Mouse (Mus musculus) forebrain, embryonic 15.5 days (tissue): ENCODE measurements at regions not wholly inside any gene's neighbourhood (a gene's known extent, or its start where the extent isn't known, plus 50 kb on each side); places are given as distances from the start of the nearest gene placed in this dataset.
A peak's percentile ranks its signal among the peaks of the same experiment; 100 is the strongest.

Experiments used
- ATAC-seq: fragments of 200-750 bp; cut with Nextera tagmentation; replicated peaks from 2 replicates; pipeline ENCODE4 v1.8.0; 2017; ENCODE audit warnings: mild to moderate bottlenecking, moderate TSS enrichment, moderate library complexity
- H3K27ac ChIP-seq: fragments of 300-500 bp; sonication (generic); replicated peaks from 2 replicates; pipeline ENCODE4 v1.5.1; 2015; ENCODE audit warnings: mild to moderate bottlenecking, inconsistent platforms
- H3K27me3 ChIP-seq: fragments of 300-500 bp; sonication (generic); 2 replicates; pipeline ENCODE4 v1.6.1; 2015; ENCODE audit warnings: inconsistent platforms
- H3K36me3 ChIP-seq: fragments of 300-500 bp; sonication (generic); 2 replicates; pipeline ENCODE4 v1.6.1; 2015; ENCODE audit warnings: mild to moderate bottlenecking, inconsistent platforms
- H3K4me1 ChIP-seq: fragments of 300-500 bp; sonication (generic); 2 replicates; pipeline ENCODE4 v1.6.1; 2015; ENCODE audit warnings: inconsistent platforms
- H3K4me2 ChIP-seq: fragments of 300-500 bp; sonication (generic); replicated peaks from 2 replicates; pipeline ENCODE4 v1.6.1; 2015; ENCODE audit warnings: mild to moderate bottlenecking, inconsistent platforms
- H3K4me3 ChIP-seq: fragments of 300-500 bp; sonication (generic); 2 replicates; pipeline ENCODE4 v1.5.1; 2015; ENCODE audit warnings: mild to moderate bottlenecking, inconsistent platforms
- H3K9ac ChIP-seq: fragments of 300-500 bp; sonication (generic); replicated peaks from 2 replicates; pipeline ENCODE4 v1.6.1; 2015; ENCODE audit warnings: mild to moderate bottlenecking, inconsistent platforms
- H3K9me3 ChIP-seq: fragments of 300-500 bp; sonication (generic); 2 replicates; pipeline ENCODE4 v1.6.1; 2016; ENCODE audit warnings: inconsistent platforms
- WGBS: fragments of 180-500 bp; shearing (Covaris S2); methylation state at CpG from one replicate; pipeline ENCODE4 v1.1.7; 2015; ENCODE audit warnings: mixed read lengths; 5-methylcytosine and 5-hydroxymethylcytosine counted together

DNA sequence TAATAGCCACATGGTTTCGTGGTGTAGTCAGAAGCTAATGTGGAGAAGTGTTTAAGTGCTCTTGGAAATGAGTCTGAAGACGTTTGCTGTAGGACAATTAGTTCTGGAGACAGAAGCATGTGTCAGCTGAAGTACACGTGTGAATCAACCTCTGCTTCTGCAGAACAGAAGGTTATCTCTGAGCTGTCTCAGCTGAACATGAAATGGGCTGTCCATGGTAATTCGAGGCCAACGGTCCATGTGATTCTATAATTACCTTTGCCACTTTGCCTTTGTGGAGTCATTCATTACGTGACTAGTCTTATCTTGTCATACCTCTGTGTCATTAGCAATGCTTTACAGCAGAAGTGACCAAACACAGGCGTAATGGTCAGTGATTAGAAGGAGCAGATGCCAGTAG lies 295.6 kb upstream of the Veph1 start:
- no peak overlapping the region for H3K27ac ChIP-seq
- H3K27me3 ChIP-seq: no peaks in the 10 kb centered on the region
- no peak for ATAC-seq
- H3K36me3 ChIP-seq: no peaks in the 10 kb centered on the region
- 52% methylated on average over 7 of the region's 7 CpGs for WGBS
- H3K4me1 ChIP-seq: no peaks in the 10 kb centered on the region
- no peak overlapping the region for H3K9ac ChIP-seq
- no peak overlapping the region for H3K4me3 ChIP-seq
- no peaks in the 10 kb centered on the region for H3K9me3 ChIP-seq
- H3K4me2 ChIP-seq: no peak overlapping the region

DNA sequence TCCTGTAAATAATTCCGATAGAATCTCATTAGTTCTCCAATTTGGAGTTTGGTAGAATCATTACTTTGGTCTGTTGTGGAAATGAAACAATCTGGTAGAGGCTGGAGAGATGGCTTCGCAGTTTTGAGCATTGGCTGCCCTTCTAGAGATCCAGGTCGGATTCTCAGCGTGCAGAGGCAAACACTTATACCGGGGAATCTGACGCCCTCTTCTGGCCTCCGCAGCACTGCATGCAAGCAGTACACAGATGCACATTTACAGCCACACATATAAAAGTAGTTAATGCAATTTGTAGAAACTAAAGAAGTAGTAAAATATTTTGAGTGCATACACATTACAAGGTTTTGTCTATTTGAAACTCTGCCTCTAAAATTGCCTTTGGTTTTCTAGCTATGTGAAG lies 294.1 kb upstream of the Veph1 start:
- H3K4me1 ChIP-seq: no peaks in the 10 kb centered on the region
- H3K9me3 ChIP-seq: no peaks in the 10 kb centered on the region
- no peak overlapping the region for H3K27ac ChIP-seq
- H3K4me2 ChIP-seq: no peak overlapping the region
- no peak for ATAC-seq
- H3K4me3 ChIP-seq: no peak overlapping the region
- no peaks in the 10 kb centered on the region for H3K36me3 ChIP-seq
- WGBS: 58% methylated on average over 7 of the region's 7 CpGs
- no peak overlapping the region for H3K9ac ChIP-seq
- no peaks in the 10 kb centered on the region for H3K27me3 ChIP-seq

DNA sequence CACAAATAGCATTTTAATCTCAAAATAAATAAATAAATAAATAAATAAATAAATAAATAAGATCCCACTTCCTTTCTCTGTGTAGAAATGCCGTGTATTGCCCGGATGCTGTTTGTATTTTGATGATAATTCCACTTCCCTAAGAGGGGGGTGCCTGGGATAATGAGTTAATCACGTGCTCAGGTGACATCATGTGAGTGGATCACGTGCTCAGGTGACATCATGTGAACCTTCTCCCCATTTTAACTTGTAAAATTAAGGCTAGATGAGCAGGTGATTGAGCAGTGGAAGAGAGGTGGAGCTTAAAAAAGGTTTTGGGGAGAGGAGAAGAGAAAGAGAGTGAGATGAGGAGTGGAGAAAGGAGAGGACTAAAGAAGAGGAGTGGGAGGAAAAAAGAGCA lies 292.8 kb upstream of the Veph1 start:
- H3K4me1 ChIP-seq: no peaks in the 10 kb centered on the region
- H3K4me3 ChIP-seq: no peak overlapping the region
- no peaks in the 10 kb centered on the region for H3K27me3 ChIP-seq
- no peak overlapping the region for H3K4me2 ChIP-seq
- H3K27ac ChIP-seq: no peak overlapping the region
- H3K9me3 ChIP-seq: no peaks in the 10 kb centered on the region
- no peak for ATAC-seq
- WGBS: 89% methylated on average over 4 of the region's 4 CpGs
- H3K9ac ChIP-seq: no peak overlapping the region
- H3K36me3 ChIP-seq: no peaks in the 10 kb centered on the region

DNA sequence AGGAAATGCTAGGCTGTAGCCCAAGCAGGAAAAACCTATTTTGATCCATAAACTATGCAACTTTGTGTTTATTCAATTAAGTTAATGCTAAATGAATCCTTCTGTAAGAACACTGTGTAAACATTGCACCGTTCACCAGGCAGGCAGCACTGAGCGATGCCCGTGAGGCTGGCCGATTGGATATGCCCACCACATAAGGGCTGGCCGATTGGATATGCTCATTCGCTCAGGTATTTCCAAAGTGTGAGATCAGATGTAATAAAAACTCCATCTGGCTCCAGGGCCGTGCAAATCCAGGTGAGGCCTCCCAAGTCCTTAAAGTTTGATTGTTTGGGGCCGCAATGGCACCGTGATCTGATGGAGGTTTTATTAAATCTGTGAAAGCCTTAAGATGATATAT lies 288.2 kb upstream of the Veph1 start:
- no peak overlapping the region for H3K9ac ChIP-seq
- WGBS: 93% methylated on average over 9 of the region's 9 CpGs

DNA sequence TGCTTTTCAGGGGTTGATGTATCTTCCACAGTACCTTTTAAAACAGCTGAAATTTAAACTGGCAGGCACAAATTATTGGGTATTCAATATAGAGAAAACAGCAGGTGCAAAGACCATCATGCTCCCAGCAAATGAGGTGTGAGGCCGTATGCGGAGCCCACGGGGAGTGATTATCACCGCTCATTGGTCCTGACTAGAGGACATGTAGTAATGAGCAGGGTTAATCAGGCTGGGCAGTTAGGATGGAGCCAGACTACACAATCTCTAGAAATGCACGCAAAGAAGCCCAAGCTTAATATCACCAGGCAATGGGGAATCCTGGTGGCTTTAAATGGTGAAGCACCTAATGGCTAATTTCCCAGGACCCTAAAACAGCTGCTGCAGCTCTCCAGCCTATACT lies 287.5 kb upstream of the Veph1 start:
- Histone ChIP-seq H3K36me3 (no peaks in the 10 kb centered on the region), H3K27ac (no peak overlapping the region), H3K4me2 (no peak overlapping the region), H3K4me3 (no peak overlapping the region), H3K9ac (no peak overlapping the region), H3K4me1 (no peaks in the 10 kb centered on the region), H3K27me3 (no peaks in the 10 kb centered on the region), H3K9me3 (no peaks in the 10 kb centered on the region)
- no peak for ATAC-seq
- WGBS: 64% methylated on average over 5 of the region's 5 CpGs

More for the DNA sequence above, 288.2 kb upstream of the Veph1 start:
- Histone ChIP-seq H3K4me2 (no peak overlapping the region), H3K27me3 (no peaks in the 10 kb centered on the region), H3K27ac (no peak overlapping the region), H3K9me3 (no peaks in the 10 kb centered on the region), H3K4me3 (no peak overlapping the region), H3K36me3 (no peaks in the 10 kb centered on the region), H3K4me1 (no peaks in the 10 kb centered on the region)
- no peak for ATAC-seq

DNA sequence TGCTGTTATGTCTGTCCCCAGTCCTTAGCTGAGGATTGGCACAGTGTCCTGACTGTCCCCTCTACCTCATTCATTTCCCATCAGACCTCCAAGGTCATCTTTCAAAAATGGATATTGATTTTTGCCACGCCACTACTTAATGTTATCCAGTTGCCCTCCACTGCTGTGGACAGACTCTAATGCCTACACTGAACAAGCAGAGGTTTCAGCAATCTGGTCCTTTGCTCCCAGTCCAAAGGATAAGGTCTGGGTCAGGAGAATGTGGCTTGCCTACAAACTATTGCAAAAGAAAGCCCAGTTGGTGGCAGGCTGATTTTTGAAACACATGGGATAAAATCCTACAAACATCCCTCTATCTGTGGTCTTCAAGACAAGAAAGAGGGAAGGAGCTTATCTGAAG lies 280.0 kb upstream of the Veph1 start:
- Histone ChIP-seq H3K36me3 (no peaks in the 10 kb centered on the region), H3K9ac (no peak overlapping the region), H3K27ac (no peak overlapping the region), H3K4me2 (no peak overlapping the region), H3K4me3 (no peak overlapping the region), H3K9me3 (no peaks in the 10 kb centered on the region), H3K27me3 (no peaks in the 10 kb centered on the region), H3K4me1 (no peaks in the 10 kb centered on the region)
- WGBS: 90% methylated on average over 1 of the region's 1 CpGs
- ATAC-seq: no peak

DNA sequence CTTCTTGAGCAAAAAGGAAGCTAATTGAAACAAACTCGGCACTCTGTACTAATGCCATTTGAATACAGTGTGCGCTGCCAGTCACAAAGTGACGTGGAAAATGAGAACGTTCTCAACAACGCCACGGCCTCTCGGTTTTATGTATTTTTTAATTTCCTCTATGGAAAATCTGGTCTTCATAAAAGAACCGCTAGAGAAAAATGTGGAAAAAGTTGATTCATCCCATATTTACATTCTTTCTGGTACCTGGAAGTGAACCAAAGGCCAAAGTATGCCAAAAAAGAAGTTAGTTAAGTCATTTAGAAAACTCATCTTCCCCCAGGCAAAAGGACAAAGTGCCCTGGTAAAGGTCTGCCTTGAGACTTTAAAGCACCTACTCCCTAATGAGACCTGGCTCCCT lies 277.7 kb upstream of the Veph1 start:
- no peaks in the 10 kb centered on the region for H3K27me3 ChIP-seq
- H3K9ac ChIP-seq: no peak overlapping the region
- 74% methylated on average over 8 of the region's 8 CpGs for WGBS
- no peak overlapping the region for H3K27ac ChIP-seq
- no peak for ATAC-seq
- no peak overlapping the region for H3K4me3 ChIP-seq
- no peaks in the 10 kb centered on the region for H3K4me1 ChIP-seq
- no peaks in the 10 kb centered on the region for H3K36me3 ChIP-seq
- no peaks in the 10 kb centered on the region for H3K9me3 ChIP-seq
- H3K4me2 ChIP-seq: no peak overlapping the region

DNA sequence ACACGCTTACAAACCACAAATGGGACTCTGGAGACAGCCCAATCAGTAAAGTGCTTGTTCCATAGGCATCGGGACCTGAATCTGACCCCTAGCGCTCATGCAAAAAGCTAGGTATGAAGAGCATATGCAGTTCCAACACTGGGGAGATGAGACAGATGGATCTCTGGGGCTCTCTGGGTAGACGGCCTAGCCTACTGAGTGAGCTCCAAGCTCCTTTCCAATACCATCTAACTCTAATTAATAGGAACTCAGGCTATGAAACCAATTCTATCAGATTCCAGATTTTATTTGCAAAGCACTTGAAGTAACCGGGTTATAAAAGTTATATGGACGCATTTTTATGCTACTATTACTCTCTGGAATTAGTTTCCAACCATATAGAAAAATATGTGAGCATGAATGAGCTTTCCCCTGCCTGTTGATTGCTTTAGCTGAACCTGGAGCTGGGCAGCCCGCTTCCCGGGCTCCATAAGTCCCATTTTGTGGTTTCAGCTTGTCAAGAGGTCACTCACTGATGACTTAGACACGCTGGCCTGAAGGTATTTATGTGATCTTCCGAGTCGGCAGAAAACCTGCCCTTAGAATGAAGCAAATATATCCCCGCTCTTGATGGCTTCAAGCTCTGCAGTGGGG lies 276.4 kb upstream of the Veph1 start:
- Histone ChIP-seq H3K4me2 (no peak overlapping the region), H3K27me3 (no peaks in the 10 kb centered on the region), H3K27ac (no peak overlapping the region), H3K9ac (no peak overlapping the region), H3K4me1 (no peaks in the 10 kb centered on the region), H3K9me3 (no peaks in the 10 kb centered on the region), H3K4me3 (no peak overlapping the region), H3K36me3 (no peaks in the 10 kb centered on the region)
- 91% methylated on average over 12 of the region's 12 CpGs for WGBS
- ATAC-seq: no peak

DNA sequence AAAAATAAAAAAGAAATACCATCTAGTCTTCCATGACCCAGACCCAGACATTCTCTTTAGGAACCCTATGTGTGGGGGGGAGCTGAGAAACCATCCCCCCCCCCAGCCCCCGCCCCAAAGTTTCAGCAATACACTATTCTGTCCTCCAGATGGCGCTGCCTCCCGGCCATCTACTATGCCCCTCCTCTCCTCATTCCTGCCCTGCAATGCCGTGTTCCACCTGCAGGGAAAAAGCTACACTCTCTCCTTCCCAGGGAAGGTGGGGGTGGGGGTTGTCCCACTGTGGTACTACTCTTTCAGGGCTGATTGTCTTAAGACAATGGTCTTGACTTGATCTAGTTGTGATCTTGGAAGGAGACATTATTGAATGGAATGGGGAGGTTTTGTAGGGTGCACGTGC lies 273.7 kb upstream of the Veph1 start:
- no peak for ATAC-seq
- WGBS: 68% methylated on average over 5 of the region's 5 CpGs
- Histone ChIP-seq H3K9me3 (no peaks in the 10 kb centered on the region), H3K4me1 (no peaks in the 10 kb centered on the region), H3K27me3 (no peaks in the 10 kb centered on the region), H3K4me2 (no peak overlapping the region), H3K9ac (no peak overlapping the region), H3K36me3 (no peaks in the 10 kb centered on the region), H3K4me3 (no peak overlapping the region), H3K27ac (no peak overlapping the region)

DNA sequence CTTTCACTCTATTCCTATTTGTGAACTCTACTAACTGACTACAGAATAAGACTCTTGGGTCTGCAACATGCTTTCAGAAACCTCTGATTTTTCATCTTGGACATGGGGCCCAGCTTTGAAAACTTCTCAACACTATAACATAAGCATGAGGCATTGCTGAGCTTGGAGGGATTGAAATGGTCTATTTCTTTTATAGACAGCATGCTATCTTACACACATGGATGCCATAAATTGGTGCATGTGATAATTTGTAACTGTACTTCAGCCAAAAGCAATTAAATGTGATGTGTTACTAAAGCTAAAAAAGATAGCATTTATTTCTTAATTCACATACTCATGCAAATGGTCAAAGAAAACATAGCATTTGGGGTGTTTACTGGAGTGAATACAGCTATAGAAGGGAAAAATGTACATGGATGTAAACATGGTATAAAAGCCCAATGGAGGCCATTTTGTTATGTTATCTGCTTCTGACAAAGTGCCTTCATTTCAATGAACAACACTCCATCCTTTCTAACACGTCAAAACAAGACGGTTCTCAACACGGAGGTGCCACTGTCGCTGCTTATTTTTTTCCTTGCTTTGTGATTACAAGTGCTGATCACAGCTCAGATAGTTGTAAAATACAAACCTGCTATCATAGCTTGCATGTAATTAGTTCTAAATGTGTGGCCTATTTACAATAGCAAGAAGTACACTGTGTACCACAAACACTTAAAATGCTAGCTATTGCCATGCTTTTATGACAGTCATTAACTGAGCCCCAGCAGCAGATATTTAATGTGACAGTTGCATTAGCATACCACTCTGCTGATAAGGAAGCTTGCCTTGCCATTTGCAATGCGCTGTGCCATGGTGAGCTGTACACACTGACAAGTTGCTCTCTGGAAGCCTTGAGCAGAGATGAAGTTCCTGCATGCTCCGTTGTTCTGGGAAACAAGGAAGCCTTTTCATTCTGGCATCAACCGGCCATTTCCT lies 267.9 kb upstream of the Veph1 start:
- 67% methylated on average over 7 of the region's 7 CpGs for WGBS
- Histone ChIP-seq H3K27ac (peak overlapping the region; percentile 40), H3K4me2 (no peak overlapping the region), H3K9me3 (no peaks in the 10 kb centered on the region), H3K9ac (no peak overlapping the region), H3K4me1 (0 out of 2 replicates have a peak, but pooled peaks cover 3% of the 10 kb centered on the region), H3K36me3 (no peaks in the 10 kb centered on the region), H3K4me3 (no peak overlapping the region), H3K27me3 (no peaks in the 10 kb centered on the region)
- peak; percentile 85; the same call in 1 of the 2 replicates for ATAC-seq

DNA sequence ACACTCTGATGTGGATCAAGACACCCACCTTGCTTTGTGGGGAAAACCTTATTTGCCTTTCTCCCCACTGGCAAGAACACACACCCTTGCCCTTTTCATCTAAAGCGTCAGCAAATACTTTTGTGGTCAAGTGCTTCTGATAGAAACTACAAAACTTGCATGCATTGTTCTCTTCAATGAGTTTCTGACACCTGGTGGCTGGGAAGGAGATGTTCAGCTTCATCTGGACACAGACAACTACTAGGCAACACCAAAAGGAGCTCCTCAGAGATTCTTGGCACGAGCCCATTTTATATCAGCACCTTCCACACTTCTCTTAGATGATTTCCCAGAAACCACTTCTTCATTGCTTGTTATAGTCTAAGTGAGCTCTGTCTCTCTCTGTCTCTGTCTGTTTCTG lies 266.7 kb upstream of the Veph1 start:
- 84% methylated on average over 2 of the region's 2 CpGs for WGBS
- no peak for ATAC-seq
- no peak overlapping the region for H3K4me3 ChIP-seq
- H3K9me3 ChIP-seq: no peaks in the 10 kb centered on the region
- H3K27me3 ChIP-seq: no peaks in the 10 kb centered on the region
- H3K4me2 ChIP-seq: no peak overlapping the region
- H3K9ac ChIP-seq: no peak overlapping the region
- H3K27ac ChIP-seq: no peak overlapping the region
- H3K4me1 ChIP-seq: 0 out of 2 replicates have a peak, but pooled peaks cover 3% of the 10 kb centered on the region
- no peaks in the 10 kb centered on the region for H3K36me3 ChIP-seq

DNA sequence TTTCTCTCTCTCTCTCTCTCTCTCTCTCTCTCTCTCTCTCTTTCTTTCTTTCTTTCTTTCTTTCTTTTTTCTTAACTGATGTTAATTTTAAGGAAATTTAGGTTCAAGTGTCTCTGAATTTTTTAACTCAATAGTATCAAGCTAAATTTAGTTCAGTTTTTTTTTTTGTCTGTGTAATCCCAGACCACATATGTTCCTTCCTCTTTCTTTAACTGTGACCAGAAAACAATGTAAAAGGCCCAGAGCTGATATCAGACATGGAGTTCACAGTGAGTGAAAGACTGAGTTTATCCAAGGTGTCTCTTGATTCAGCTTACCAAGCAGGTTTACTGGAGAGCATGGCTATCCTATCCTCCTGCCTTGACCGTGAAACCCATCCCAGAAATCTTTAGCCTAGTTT lies 258.9 kb upstream of the Veph1 start:
- no peak for ATAC-seq
- no peaks in the 10 kb centered on the region for H3K9me3 ChIP-seq
- no peak overlapping the region for H3K9ac ChIP-seq
- H3K27me3 ChIP-seq: no peaks in the 10 kb centered on the region
- no peak overlapping the region for H3K4me3 ChIP-seq
- H3K4me1 ChIP-seq: no peaks in the 10 kb centered on the region
- H3K27ac ChIP-seq: no peak overlapping the region
- WGBS: 97% methylated on average over 1 of the region's 1 CpGs
- H3K4me2 ChIP-seq: no peak overlapping the region
- no peaks in the 10 kb centered on the region for H3K36me3 ChIP-seq
